Mouse (Mus musculus) thymus, adult 2 months (tissue): ENCODE measurements around the gene Fto. TPM values are rescaled to one million over a fixed set of nuclear protein-coding genes. Genes with fewer than 3 reads are reported as not detected.

Source experiments
- DNase-seq: peaks from one replicate; pipeline ENCODE4 v3.0.0; 2021
- H3K27ac ChIP-seq: fragments of 200-500 bp; 2 replicates; pipeline ENCODE4 v1.5.1; 2012; ENCODE audit warnings: low read length, control low read depth; ENCODE audit not compliant: control insufficient read depth, insufficient read depth
- H3K27me3 ChIP-seq: fragments of 200-500 bp; 2 replicates; pipeline ENCODE4 v1.6.1; 2012; ENCODE audit warnings: mild to moderate bottlenecking, low read length, moderate library complexity, mixed read lengths; ENCODE audit not compliant: control insufficient read depth, insufficient read depth
- H3K36me3 ChIP-seq: fragments of 200-500 bp; 2 replicates; pipeline ENCODE4 v1.6.1; 2012; ENCODE audit warnings: mild to moderate bottlenecking, low read length, moderate library complexity; ENCODE audit not compliant: control insufficient read depth, insufficient read depth
- H3K4me1 ChIP-seq: fragments of 200-500 bp; replicated peaks from 2 replicates; pipeline ENCODE4 v1.6.1; 2012; ENCODE audit warnings: low read length; ENCODE audit not compliant: control insufficient read depth, insufficient read depth
- H3K4me3 ChIP-seq: fragments of 200-500 bp; 2 replicates; pipeline ENCODE4 v1.5.1; 2012; ENCODE audit warnings: mild to moderate bottlenecking, low read length, control low read depth, moderate library complexity; ENCODE audit not compliant: control insufficient read depth, insufficient read depth
- CTCF ChIP-seq: fragments of 200-500 bp; IDR thresholded peaks from 2 replicates; pipeline ENCODE4 v1.5.1; 2012; ENCODE audit warnings: mild to moderate bottlenecking, control low read depth, low read length, moderate library complexity, borderline replicate concordance; ENCODE audit not compliant: control insufficient read depth, poor library complexity, insufficient read depth; ENCODE audit errors: extremely low read depth
- POLR2A ChIP-seq: fragments of 200-500 bp; IDR thresholded peaks from 2 replicates; pipeline ENCODE4 v1.6.1; 2012; ENCODE audit warnings: mild to moderate bottlenecking, low read length, control low read depth, moderate library complexity; ENCODE audit not compliant: control insufficient read depth, poor library complexity, insufficient read depth; ENCODE audit errors: extremely low read depth
- WGBS: fragments of 180-500 bp; shearing (Covaris S2); methylation state at CpG from one replicate; pipeline ENCODE4 v1.1.7; 2018; 5-methylcytosine and 5-hydroxymethylcytosine counted together
- polyA plus RNA-seq: library from polyadenylated mRNA; depleted of rRNA; stranded (reverse); fragments of >200 nt; gene quantifications from 2 replicates; pipeline ENCODE4 v1.2.3, GENCODE M21; 2012

The Fto gene
- polyA plus RNA-seq, 1 experiment, result 29.9 TPM

DNA sequence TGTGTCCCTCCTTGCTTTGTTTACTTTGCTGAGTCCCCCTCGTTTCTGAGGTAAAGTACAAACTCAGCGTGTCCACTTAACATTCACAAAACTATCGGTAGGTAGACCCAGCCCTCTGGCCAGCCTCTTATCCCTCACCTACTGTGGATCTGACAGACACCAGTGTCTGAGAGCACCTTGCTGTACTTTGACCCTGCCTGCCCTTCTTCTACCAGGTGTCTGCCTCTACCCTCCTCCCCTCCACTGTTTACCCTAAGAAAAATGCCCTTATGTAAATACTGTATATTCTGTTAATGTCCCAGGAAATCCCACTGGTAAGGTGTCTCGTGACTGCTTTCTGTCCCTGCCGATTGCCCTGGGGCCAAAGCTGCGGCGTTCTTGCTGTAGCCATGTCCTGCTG lies 91.8 kb downstream of the Fto start:
- TF ChIP-seq POLR2A (no peak), CTCF (no peak)
- no peak for DNase-seq
- H3K36me3 ChIP-seq, result peaks cover 5% of the 10 kb centered on the region; the same call in 1 of the 2 replicates
- H3K4me1 ChIP-seq, result no peaks in the 10 kb centered on the region
- 98% methylated on average over 7 of the region's 7 CpGs for WGBS
- H3K4me3 ChIP-seq, result no peak overlapping the region
- H3K27ac ChIP-seq, result no peak overlapping the region
- H3K27me3 ChIP-seq, result no peaks in the 10 kb centered on the region

DNA sequence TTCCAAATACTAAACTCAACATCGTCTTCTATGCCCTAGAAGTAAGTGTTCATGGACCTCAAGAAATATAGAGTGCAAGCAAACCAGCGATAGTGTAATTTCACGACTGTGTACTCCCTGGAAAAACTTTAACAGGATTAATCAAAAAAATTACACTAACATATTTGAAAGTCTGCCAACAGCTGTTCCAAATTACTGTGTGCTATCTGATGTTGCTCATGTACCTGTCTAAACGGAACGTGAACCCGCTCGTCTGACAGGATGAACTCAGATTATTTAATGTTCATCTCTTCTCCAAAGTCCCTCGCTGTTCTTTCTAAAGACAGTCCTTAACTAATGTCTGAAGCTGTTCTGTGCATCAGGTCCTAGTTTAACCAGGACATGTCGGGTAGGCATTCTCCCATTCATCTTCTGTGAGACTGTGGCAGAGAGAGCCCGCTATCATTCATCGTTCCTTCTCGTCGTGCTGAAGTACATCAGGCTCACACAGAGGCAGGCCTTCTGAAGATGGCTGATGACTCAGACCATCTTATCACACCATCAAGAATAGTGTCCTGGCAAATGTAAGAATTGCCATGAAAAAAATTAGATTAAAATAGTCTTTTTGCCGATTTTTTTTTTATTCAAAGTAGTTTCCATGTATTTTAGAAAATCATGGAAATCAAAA lies 93.4 kb downstream of the Fto start:
- TF ChIP-seq POLR2A, result no peak
- TF ChIP-seq CTCF, result no peak
- Histone ChIP-seq H3K4me3 (no peak overlapping the region), H3K4me1 (no peaks in the 10 kb centered on the region), H3K27me3 (no peaks in the 10 kb centered on the region), H3K27ac (no peak overlapping the region), H3K36me3 (peaks cover 5% of the 10 kb centered on the region; the same call in 1 of the 2 replicates)
- WGBS, result 92% methylated on average over 14 of the region's 14 CpGs
- DNase-seq, result no peak

DNA sequence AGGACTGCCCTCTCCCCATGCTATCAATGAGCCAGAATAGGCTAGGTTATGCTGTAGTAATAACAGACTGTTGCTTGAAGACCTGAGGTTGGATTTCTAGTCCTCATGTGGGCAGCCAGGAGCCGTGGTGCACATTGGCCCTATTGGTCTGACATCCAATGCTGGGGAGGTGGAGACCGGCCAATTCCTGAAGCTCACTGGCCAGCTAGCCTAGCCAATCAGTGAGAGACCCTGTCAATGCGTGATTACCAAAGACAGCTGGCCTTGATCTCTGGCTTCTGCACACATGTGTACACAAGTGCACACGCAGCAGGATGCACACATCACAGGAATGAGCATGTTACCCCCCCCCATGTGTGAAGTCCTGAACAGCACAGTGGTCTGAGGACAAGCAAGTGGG lies 94.6 kb downstream of the Fto start:
- H3K4me3 ChIP-seq, result no peak overlapping the region
- H3K27me3 ChIP-seq, result no peaks in the 10 kb centered on the region
- no peak for DNase-seq
- TF ChIP-seq POLR2A, result no peak
- no peak for TF ChIP-seq CTCF
- peaks cover 5% of the 10 kb centered on the region; the same call in 1 of the 2 replicates for H3K36me3 ChIP-seq
- WGBS, result 96% methylated on average over 4 of the region's 4 CpGs
- no peak overlapping the region for H3K27ac ChIP-seq
- H3K4me1 ChIP-seq, result no peaks in the 10 kb centered on the region

DNA sequence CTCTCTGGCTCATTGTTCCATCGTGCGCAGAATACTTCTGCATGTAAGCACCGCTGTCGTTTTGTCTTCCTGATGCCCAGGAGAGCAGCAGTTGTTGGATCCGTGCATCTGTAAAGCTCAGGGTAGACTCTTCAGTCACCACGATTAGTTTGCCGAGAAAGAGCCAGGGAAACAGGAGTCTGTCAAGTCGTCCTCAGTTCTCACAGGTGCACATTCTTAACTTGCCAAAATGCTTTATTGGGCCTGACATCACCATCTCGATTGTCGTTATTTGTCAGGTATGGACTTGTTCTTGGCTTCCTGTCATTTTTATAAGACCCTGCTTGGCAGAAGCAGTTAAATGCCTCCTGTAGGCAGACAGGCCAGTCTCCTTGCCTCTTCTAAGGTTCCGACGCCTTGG lies 96.7 kb downstream of the Fto start:
- Histone ChIP-seq H3K27me3 (no peaks in the 10 kb centered on the region), H3K4me1 (no peaks in the 10 kb centered on the region), H3K27ac (no peak overlapping the region), H3K4me3 (no peak overlapping the region), H3K36me3 (peaks cover 5% of the 10 kb centered on the region; the same call in 1 of the 2 replicates)
- WGBS, result 92% methylated on average over 12 of the region's 12 CpGs
- no peak for TF ChIP-seq CTCF
- TF ChIP-seq POLR2A, result no peak
- DNase-seq, result no peak

DNA sequence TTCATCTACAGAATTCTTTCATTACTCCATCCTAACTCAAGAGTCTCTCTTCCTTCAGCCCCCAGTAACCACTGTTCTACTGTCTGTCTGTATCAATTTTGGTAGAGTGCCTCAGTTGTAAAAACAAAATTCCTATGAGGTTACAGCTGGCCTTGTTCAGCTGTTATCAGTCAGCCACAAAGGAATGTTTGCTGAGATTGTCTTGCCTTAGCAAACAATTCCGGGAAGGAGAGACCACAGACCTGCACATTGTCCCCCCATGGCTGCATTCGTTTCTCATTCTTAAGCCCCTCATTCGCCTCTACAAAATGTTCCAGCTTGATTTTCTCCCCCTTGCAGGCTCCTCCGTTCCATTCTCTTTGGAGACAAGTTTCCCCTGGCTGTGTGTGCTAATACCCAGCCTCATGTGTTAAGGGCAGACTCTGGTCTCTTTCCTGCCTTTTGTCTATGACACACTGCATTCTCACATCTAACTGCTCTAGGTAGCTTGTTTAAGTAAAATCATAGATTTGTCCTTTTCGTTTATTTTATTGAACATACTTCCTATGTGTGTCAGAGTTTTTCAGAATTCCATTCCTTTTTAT lies 111.3 kb downstream of the Fto start:
- H3K27me3 ChIP-seq, result no peaks in the 10 kb centered on the region
- H3K36me3 ChIP-seq, result no peaks in the 10 kb centered on the region
- DNase-seq, result no peak
- H3K4me1 ChIP-seq, result no peaks in the 10 kb centered on the region
- H3K27ac ChIP-seq, result no peak overlapping the region
- WGBS, result 94% methylated on average over 5 of the region's 5 CpGs
- TF ChIP-seq CTCF (no peak), POLR2A (no peak)
- H3K4me3 ChIP-seq, result no peak overlapping the region

DNA sequence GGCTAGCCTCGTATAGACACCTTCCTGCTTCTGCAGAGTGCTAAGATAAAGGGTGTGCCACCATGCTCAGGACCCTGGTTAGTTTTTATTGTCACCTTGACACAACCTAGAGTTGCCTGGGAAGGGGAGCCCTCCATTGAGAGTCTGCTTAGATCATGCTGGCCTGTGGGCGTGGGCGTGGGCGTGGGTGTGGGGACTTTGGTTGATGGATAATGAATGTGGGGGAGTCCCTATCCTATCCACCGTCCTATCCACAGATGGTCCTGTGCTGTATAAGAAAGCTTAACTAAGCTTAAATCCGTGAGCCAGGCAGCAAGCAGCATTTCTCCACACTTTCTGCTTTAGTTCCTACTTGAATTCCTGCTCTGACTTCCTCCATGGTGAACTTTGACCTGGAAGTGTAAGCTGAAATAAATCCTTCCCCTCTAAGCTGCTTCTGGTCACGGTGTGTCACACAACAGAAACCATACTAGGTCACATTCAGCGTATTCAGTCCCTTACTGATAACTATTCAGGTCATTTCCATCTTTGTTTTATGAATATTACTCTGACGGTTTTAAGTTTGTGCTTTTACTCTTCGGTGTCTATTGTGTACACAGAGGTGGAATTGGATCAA lies 112.0 kb downstream of the Fto start:
- no peak for TF ChIP-seq POLR2A
- no peak for TF ChIP-seq CTCF
- Histone ChIP-seq H3K4me1 (no peaks in the 10 kb centered on the region), H3K4me3 (no peak overlapping the region), H3K27me3 (no peaks in the 10 kb centered on the region), H3K27ac (no peak overlapping the region), H3K36me3 (no peaks in the 10 kb centered on the region)
- DNase-seq, result no peak
- 96% methylated on average over 10 of the region's 10 CpGs for WGBS
